Mouse (Mus musculus) urinary bladder, postnatal 14 days (tissue): ENCODE measurements around the gene Aqp2.

ENCODE experiments used
- DNase-seq: peaks from one replicate; pipeline ENCODE4 v3.0.0; 2021; ENCODE audit warnings: low spot score

Gene Aqp2

GRCm38 (mm10) chr15:99578802-99579485 is at the start of gene Aqp2:
Gene Aqp2, plus strand, starts transcription at chr15:99579055.
- DNase-seq = no peak

- no peak for DNase-seq
Observed at GRCm38 (mm10) chr15:99531146-99531545, 47.7 kb upstream of the Aqp2 start.

- no peak for DNase-seq
Observed at GRCm38 (mm10) chr15:99532023-99532422, 46.8 kb upstream of the Aqp2 start.

GRCm38 (mm10) chr15:99536889-99537862 is 41.7 kb upstream of the Aqp2 start:
- no peak for DNase-seq

GRCm38 (mm10) chr15:99539891-99540290 is 39.0 kb upstream of the Aqp2 start:
- DNase-seq = no peak

GRCm38 (mm10) chr15:99544047-99544446 is 34.8 kb upstream of the Aqp2 start:
- no peak for DNase-seq

- peak; percentile 29 for DNase-seq
Observed at GRCm38 (mm10) chr15:99546596-99546995, 32.3 kb upstream of the Aqp2 start.

GRCm38 (mm10) chr15:99547732-99548131 is 31.1 kb upstream of the Aqp2 start:
- DNase-seq = no peak

GRCm38 (mm10) chr15:99549901-99550300 is 29.0 kb upstream of the Aqp2 start:
- no peak for DNase-seq

GRCm38 (mm10) chr15:99553767-99554166 is 25.1 kb upstream of the Aqp2 start:
- DNase-seq = no peak

- DNase-seq = no peak
Observed at GRCm38 (mm10) chr15:99558947-99559346, 19.9 kb upstream of the Aqp2 start.

- no peak for DNase-seq
Observed at GRCm38 (mm10) chr15:99560246-99560645, 18.6 kb upstream of the Aqp2 start.

- no peak for DNase-seq
Observed at GRCm38 (mm10) chr15:99567371-99567770, 11.5 kb upstream of the Aqp2 start.

- DNase-seq = no peak
Observed at GRCm38 (mm10) chr15:99568682-99569081, 10.2 kb upstream of the Aqp2 start.

- no peak for DNase-seq
Observed at GRCm38 (mm10) chr15:99569123-99569522, 9.7 kb upstream of the Aqp2 start.

GRCm38 (mm10) chr15:99583463-99584344 is 4.8 kb downstream of the Aqp2 start:
- peak; percentile 32 for DNase-seq

- DNase-seq = peak; percentile 56
Observed at GRCm38 (mm10) chr15:99584407-99585202, 5.8 kb downstream of the Aqp2 start.

- DNase-seq = no peak
Observed at GRCm38 (mm10) chr15:99585741-99586140, 6.9 kb downstream of the Aqp2 start.

- DNase-seq = no peak
Observed at GRCm38 (mm10) chr15:99586525-99586924, 7.7 kb downstream of the Aqp2 start.

- no peak for DNase-seq
Observed at GRCm38 (mm10) chr15:99589237-99589636, 10.4 kb downstream of the Aqp2 start.

- no peak for DNase-seq
Observed at GRCm38 (mm10) chr15:99589704-99590103, 10.8 kb downstream of the Aqp2 start.
